Mouse (Mus musculus) kidney, embryonic 15.5 days (tissue): ENCODE measurements around the gene Slf1. TPM values are rescaled to one million over a fixed set of nuclear protein-coding genes. Genes with fewer than 3 reads are reported as not detected.

ENCODE experiments used
- ATAC-seq: fragments of 200-750 bp; cut with Nextera tagmentation; replicated peaks from 2 replicates; pipeline ENCODE4 v1.8.0; 2017; ENCODE audit warnings: moderate TSS enrichment; ENCODE audit not compliant: low FRiP score
- H3K27ac ChIP-seq: fragments of 300-500 bp; sonication (generic); 2 replicates; pipeline ENCODE4 v1.5.1; 2015; ENCODE audit warnings: mild to moderate bottlenecking, inconsistent platforms
- H3K27me3 ChIP-seq: fragments of 300-500 bp; sonication (generic); 2 replicates; pipeline ENCODE4 v1.6.1; 2015; ENCODE audit warnings: inconsistent platforms
- H3K36me3 ChIP-seq: fragments of 300-500 bp; sonication (generic); 2 replicates; pipeline ENCODE4 v1.6.1; 2015; ENCODE audit warnings: inconsistent platforms
- H3K4me1 ChIP-seq: fragments of 300-500 bp; sonication (generic); 2 replicates; pipeline ENCODE4 v1.6.1; 2015; ENCODE audit warnings: inconsistent platforms
- H3K4me2 ChIP-seq: fragments of 300-500 bp; sonication (generic); 2 replicates; pipeline ENCODE4 v1.6.1; 2015; ENCODE audit warnings: moderate library complexity, mild to moderate bottlenecking, inconsistent platforms
- H3K4me3 ChIP-seq: fragments of 300-500 bp; sonication (generic); replicated peaks from 2 replicates; pipeline ENCODE4 v1.5.1; 2015; ENCODE audit warnings: mild to moderate bottlenecking, inconsistent platforms
- H3K9ac ChIP-seq: fragments of 300-500 bp; sonication (generic); 2 replicates; pipeline ENCODE4 v1.6.1; 2015; ENCODE audit warnings: mild to moderate bottlenecking, inconsistent platforms
- H3K9me3 ChIP-seq: fragments of 300-500 bp; sonication (generic); replicated peaks from 2 replicates; pipeline ENCODE4 v1.6.1; 2016; ENCODE audit warnings: inconsistent platforms
- WGBS: fragments of 180-500 bp; shearing (Covaris S2); methylation state at CpG from one replicate; pipeline ENCODE4 v1.1.7; 2015; ENCODE audit warnings: mixed read lengths; 5-methylcytosine and 5-hydroxymethylcytosine counted together
- polyA plus RNA-seq: library from polyadenylated mRNA; unstranded; fragments of >200 nt; fragmentation: Nextera tagmentation; extraction: Ambion mirVana; gene quantifications from 2 replicates; pipeline ENCODE4 v1.2.1, GENCODE M21; 2015

Slf1 gene
- polyA plus RNA-seq, 1 experiment from 2014 or later, result 38.2 TPM

DNA sequence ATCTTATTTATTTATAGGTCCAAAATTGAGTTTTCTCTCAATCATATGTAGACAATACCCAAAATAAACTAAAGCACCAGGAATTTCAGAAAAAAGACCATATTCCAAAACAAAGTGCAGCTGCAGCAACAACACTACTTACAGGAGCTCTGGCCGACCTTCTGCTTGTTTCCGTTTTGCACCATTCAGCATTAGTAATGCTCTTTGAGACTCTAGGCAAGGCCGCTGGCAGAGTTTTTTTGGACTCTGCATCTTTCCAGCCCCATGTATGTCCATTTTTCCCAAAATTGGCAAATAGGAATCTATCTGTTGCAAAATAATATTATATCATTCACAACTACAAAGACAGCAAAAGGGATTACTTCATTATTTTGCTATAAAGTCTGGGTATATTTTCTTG is 85.5 kb downstream of the Slf1 start:
- H3K4me1 ChIP-seq, result no peaks in the 10 kb centered on the region
- H3K27ac ChIP-seq, result no peak overlapping the region
- H3K9ac ChIP-seq, result no peak overlapping the region
- ATAC-seq, result no peak
- no peaks in the 10 kb centered on the region for H3K27me3 ChIP-seq
- H3K4me2 ChIP-seq, result no peak overlapping the region
- H3K4me3 ChIP-seq, result no peak overlapping the region
- H3K36me3 ChIP-seq, result peaks cover 10% of the 10 kb centered on the region
- no peaks in the 10 kb centered on the region for H3K9me3 ChIP-seq
- 79% methylated on average over 3 of the region's 3 CpGs for WGBS

DNA sequence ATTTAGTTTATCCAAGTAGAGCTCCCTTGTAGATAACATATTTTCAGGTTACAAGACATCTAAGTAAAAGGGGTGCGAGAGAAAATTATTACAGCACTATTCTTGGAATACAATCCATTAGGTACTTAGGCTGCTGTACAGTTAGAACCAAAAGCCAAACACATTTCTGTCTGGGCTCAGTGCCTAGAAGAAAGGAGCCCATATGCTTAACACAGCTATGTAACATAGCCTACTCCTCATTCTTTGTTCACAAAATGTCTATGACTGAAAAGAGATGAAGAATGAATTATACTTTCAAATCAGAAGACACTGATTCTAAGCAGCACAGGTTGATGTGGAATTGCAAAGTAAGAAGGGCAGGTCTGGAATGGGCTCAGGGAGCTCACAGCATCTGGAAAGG is 86.8 kb downstream of the Slf1 start:
- H3K4me3 ChIP-seq, result no peak overlapping the region
- no peaks in the 10 kb centered on the region for H3K9me3 ChIP-seq
- no peaks in the 10 kb centered on the region for H3K4me1 ChIP-seq
- ATAC-seq, result no peak
- WGBS, result 98% methylated on average over 1 of the region's 1 CpGs
- H3K27ac ChIP-seq, result no peak overlapping the region
- no peak overlapping the region for H3K4me2 ChIP-seq
- no peak overlapping the region for H3K9ac ChIP-seq
- no peaks in the 10 kb centered on the region for H3K27me3 ChIP-seq
- peaks cover 12% of the 10 kb centered on the region for H3K36me3 ChIP-seq

DNA sequence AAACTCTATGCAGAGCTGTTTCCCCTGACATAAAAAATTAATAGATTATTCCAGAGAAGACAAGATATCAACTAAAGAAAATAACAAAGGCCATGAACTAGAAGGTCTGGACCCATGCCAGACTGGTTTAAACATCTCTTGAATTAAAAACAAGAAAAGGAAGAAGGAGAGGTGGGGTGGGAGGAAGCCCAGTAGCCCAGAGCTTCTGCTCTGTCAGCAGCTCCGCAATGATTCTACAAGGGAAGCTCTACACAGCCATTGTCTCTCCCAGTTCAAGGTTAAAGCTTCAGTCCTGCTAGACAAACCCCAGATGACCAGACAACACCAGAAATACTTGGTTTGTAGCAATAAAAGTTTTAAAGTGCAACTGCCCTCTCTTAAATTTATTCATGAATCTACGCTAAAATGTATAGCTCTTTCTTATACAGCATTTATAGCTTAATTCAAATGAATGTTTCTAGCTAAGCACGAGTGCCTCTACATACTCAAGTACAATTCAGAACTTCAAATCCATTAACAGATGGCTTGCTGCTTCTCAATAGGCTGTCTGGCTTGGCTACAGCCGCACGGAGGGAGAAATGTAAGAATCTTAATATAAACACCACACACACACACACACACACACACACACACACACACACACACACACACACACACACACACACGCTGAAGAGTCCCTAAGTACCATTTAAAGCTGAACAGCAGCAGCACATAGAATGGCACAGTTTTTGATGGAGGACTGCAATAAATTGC is 87.9 kb downstream of the Slf1 start:
- Histone ChIP-seq H3K4me1 (no peaks in the 10 kb centered on the region), H3K36me3 (peaks cover 17% of the 10 kb centered on the region), H3K4me2 (no peak overlapping the region), H3K4me3 (no peak overlapping the region), H3K9ac (no peak overlapping the region), H3K27ac (no peak overlapping the region), H3K27me3 (no peaks in the 10 kb centered on the region), H3K9me3 (no peaks in the 10 kb centered on the region)
- WGBS, result 73% methylated on average over 6 of the region's 6 CpGs
- no peak for ATAC-seq

GRCm38 (mm10) chr13:77046416-77046815 is 88.9 kb downstream of the Slf1 start:
- Histone ChIP-seq H3K36me3 (peaks cover 18% of the 10 kb centered on the region), H3K4me2 (no peak overlapping the region), H3K4me3 (no peak overlapping the region), H3K27me3 (no peaks in the 10 kb centered on the region), H3K9me3 (no peaks in the 10 kb centered on the region), H3K9ac (no peak overlapping the region), H3K27ac (no peak overlapping the region), H3K4me1 (no peaks in the 10 kb centered on the region)
- WGBS, result 86% methylated on average over 10 of the region's 10 CpGs
- no peak for ATAC-seq

DNA sequence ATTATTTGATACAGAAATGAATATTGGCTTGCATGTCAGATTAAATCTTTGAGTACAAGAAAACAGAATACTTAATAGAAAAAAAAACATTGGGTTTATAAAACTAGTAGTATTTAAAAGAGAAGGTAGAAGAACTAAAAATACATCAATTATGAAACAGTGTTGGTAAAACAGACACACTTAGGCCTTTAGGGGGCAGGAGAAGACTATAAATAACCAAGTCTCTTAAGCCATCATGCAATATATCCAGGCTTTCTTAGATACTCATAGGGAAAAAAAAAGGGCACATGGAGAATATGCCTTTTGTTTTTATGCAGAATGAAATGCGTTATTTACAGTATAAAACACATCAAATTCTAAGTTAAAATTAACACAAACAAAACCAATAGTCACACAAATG is 89.9 kb downstream of the Slf1 start:
- Histone ChIP-seq H3K4me2 (no peak overlapping the region), H3K9ac (no peak overlapping the region), H3K4me1 (no peaks in the 10 kb centered on the region), H3K27ac (no peak overlapping the region), H3K27me3 (no peaks in the 10 kb centered on the region), H3K36me3 (peaks cover 18% of the 10 kb centered on the region), H3K9me3 (no peaks in the 10 kb centered on the region), H3K4me3 (no peak overlapping the region)
- 88% methylated on average over 1 of the region's 1 CpGs for WGBS
- ATAC-seq, result no peak

GRCm38 (mm10) chr13:77043375-77043774 is 91.9 kb downstream of the Slf1 start:
- Histone ChIP-seq H3K27me3 (no peaks in the 10 kb centered on the region), H3K4me3 (no peak overlapping the region), H3K4me1 (no peaks in the 10 kb centered on the region), H3K4me2 (no peak overlapping the region), H3K9me3 (no peaks in the 10 kb centered on the region), H3K9ac (no peak overlapping the region), H3K36me3 (peaks cover 14% of the 10 kb centered on the region), H3K27ac (no peak overlapping the region)
- 82% methylated on average over 1 of the region's 1 CpGs for WGBS
- ATAC-seq, result no peak

DNA sequence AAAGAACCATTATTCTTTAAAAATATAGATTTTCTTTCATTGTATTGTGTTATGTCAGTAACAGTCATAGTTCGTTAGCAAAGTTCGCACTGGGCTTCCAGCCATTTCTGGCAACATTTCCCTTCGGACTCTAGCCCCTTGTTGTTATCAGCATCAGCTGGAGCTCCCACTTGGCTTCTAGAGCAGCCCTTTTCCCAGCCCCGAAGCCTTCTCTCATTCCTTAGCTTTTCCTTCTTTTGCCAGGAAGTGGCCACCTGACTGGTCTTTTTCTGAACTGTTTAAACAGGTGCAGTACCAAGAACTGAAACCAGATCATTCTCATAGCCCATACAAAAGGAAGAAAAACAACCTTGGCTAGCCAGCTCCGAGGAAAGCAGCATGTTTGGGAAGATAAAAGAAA is 105.7 kb downstream of the Slf1 start:
- H3K4me1 ChIP-seq, result no peaks in the 10 kb centered on the region
- H3K4me3 ChIP-seq, result no peak overlapping the region
- H3K36me3 ChIP-seq, result no peaks in the 10 kb centered on the region
- no peaks in the 10 kb centered on the region for H3K27me3 ChIP-seq
- ATAC-seq, result no peak
- no peak overlapping the region for H3K4me2 ChIP-seq
- H3K27ac ChIP-seq, result no peak overlapping the region
- no peaks in the 10 kb centered on the region for H3K9me3 ChIP-seq
- WGBS, result 54% methylated on average over 5 of the region's 5 CpGs
- no peak overlapping the region for H3K9ac ChIP-seq

GRCm38 (mm10) chr13:77018851-77019250 is 116.4 kb downstream of the Slf1 start:
- no peak overlapping the region for H3K27ac ChIP-seq
- no peak overlapping the region for H3K4me3 ChIP-seq
- no peak overlapping the region for H3K4me2 ChIP-seq
- H3K27me3 ChIP-seq, result no peaks in the 10 kb centered on the region
- no peak overlapping the region for H3K9ac ChIP-seq
- H3K36me3 ChIP-seq, result no peaks in the 10 kb centered on the region
- no peaks in the 10 kb centered on the region for H3K9me3 ChIP-seq
- WGBS, result 81% methylated on average over 2 of the region's 2 CpGs
- H3K4me1 ChIP-seq, result no peaks in the 10 kb centered on the region
- no peak for ATAC-seq

DNA sequence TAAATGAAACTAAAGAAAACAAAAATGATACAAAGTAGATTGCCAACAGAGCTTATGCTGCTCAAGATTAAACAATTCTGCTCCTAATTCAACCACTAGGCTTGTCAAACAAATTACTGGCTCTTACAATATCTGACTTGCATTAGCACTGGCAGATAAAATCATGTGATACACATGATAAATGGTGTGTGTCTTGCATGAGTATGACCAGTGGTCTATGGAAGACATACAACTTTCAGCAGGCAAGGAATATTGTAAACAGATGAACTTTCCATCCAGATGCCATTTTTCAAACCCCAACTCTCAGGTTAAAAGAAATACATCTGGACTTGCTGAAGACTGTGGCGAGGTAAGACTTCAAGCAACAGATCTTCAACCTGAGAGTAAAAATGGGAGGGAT is 131.6 kb downstream of the Slf1 start:
- Histone ChIP-seq H3K4me1 (no peaks in the 10 kb centered on the region), H3K9ac (no peak overlapping the region), H3K27ac (no peak overlapping the region), H3K27me3 (no peaks in the 10 kb centered on the region), H3K36me3 (no peaks in the 10 kb centered on the region), H3K9me3 (no peaks in the 10 kb centered on the region), H3K4me3 (no peak overlapping the region), H3K4me2 (no peak overlapping the region)
- ATAC-seq, result no peak
- 83% methylated on average over 1 of the region's 1 CpGs for WGBS

DNA sequence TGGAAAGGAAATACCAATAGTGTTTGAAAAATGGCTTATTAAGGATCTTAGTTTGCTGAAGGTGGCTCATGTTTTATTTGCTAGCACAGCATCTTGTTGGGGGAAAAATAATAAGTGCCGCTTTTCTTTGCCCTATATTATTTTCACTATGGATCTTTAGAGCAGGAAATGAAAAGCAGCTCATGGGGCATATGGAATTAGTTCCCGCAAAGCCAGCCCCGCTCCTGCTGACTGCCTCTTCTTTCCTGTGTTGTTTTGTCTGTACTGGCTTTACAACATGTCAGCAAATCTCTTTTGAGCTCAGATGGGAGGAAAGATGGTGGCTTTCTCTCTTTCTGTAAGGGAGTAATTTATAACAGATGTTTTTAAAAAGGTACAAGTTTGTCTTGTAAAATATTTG is 132.6 kb downstream of the Slf1 start:
- no peaks in the 10 kb centered on the region for H3K27me3 ChIP-seq
- H3K9me3 ChIP-seq, result no peaks in the 10 kb centered on the region
- no peak overlapping the region for H3K27ac ChIP-seq
- no peaks in the 10 kb centered on the region for H3K36me3 ChIP-seq
- no peak overlapping the region for H3K4me3 ChIP-seq
- no peak for ATAC-seq
- H3K4me2 ChIP-seq, result no peak overlapping the region
- 75% methylated on average over 3 of the region's 3 CpGs for WGBS
- H3K9ac ChIP-seq, result no peak overlapping the region
- no peaks in the 10 kb centered on the region for H3K4me1 ChIP-seq

Other genes starting within 250 kb of the Slf1 start
- 8.0 and 10.8 TPM in 2 replicates for gene 2210408I21Rik, start 67 bp upstream of the Slf1 start, polyA plus RNA-seq